Mouse (Mus musculus) limb, embryonic 12.5 days (tissue): ENCODE data around the gene Cadps2. TPM values are rescaled to one million over a fixed set of nuclear protein-coding genes. Genes with fewer than 3 reads are reported as not detected.

Source experiments
- ATAC-seq: fragments of 200-750 bp; cut with Nextera tagmentation; 2 replicates; pipeline ENCODE4 v1.8.0; 2017; ENCODE audit warnings: low read depth, moderate TSS enrichment; ENCODE audit not compliant: insufficient number of reproducible peaks, insufficient read depth, low FRiP score, low TSS enrichment
- H3K27ac ChIP-seq: fragments of 300-500 bp; sonication (generic); 2 replicates; pipeline ENCODE4 v1.5.1; 2016; ENCODE audit warnings: mild to moderate bottlenecking, moderate library complexity
- H3K27me3 ChIP-seq: fragments of 300-500 bp; sonication (generic); 2 replicates; pipeline ENCODE4 v1.6.1; 2016; ENCODE audit warnings: mild to moderate bottlenecking, moderate library complexity
- H3K36me3 ChIP-seq: fragments of 300-500 bp; sonication (generic); 2 replicates; pipeline ENCODE4 v1.6.1; 2016; ENCODE audit warnings: mild to moderate bottlenecking, moderate library complexity
- H3K4me1 ChIP-seq: fragments of 300-500 bp; sonication (generic); replicated peaks from 2 replicates; pipeline ENCODE4 v1.6.1; 2016
- H3K4me2 ChIP-seq: fragments of 300-500 bp; sonication (generic); 2 replicates; pipeline ENCODE4 v1.6.1; 2016; ENCODE audit warnings: mild to moderate bottlenecking, moderate library complexity
- H3K4me3 ChIP-seq: fragments of 300-500 bp; sonication (generic); replicated peaks from 2 replicates; pipeline ENCODE4 v1.5.1; 2016; ENCODE audit warnings: mild to moderate bottlenecking
- H3K9ac ChIP-seq: fragments of 300-500 bp; sonication (generic); replicated peaks from 2 replicates; pipeline ENCODE4 v1.6.1; 2016; ENCODE audit warnings: mild to moderate bottlenecking, moderate library complexity
- H3K9me3 ChIP-seq: fragments of 300-500 bp; sonication (generic); 2 replicates; pipeline ENCODE4 v1.6.1; 2016; ENCODE audit warnings: mild to moderate bottlenecking, moderate library complexity
- WGBS: fragments of 180-500 bp; shearing (Covaris S2); methylation state at CpG from one replicate; pipeline ENCODE4 v1.1.7; 2016; 5-methylcytosine and 5-hydroxymethylcytosine counted together
- polyA plus RNA-seq: library from polyadenylated mRNA; unstranded; fragments of >200 nt; fragmentation: Nextera tagmentation; extraction: Ambion mirVana; gene quantifications from 2 replicates; pipeline ENCODE4 v1.2.1, GENCODE M21; 2016

The Cadps2 gene
- polyA plus RNA-seq, 1 experiment from 2014 or later: 4.8 TPM

- H3K4me2 ChIP-seq: no peak overlapping the region
- no peak overlapping the region for H3K4me3 ChIP-seq
- H3K27ac ChIP-seq: no peak overlapping the region
- H3K9ac ChIP-seq: no peak overlapping the region
- WGBS: 2% methylated on average over 15 of the region's 15 CpGs
- no peaks in the 10 kb centered on the region for H3K9me3 ChIP-seq
- no peak; the same call in 1 of the 2 replicates for ATAC-seq
- H3K4me1 ChIP-seq: peaks cover 18% of the 10 kb centered on the region
- H3K36me3 ChIP-seq: no peaks in the 10 kb centered on the region
- H3K27me3 ChIP-seq: peaks cover 68% of the 10 kb centered on the region
Measured at GRCm38 (mm10) chr6:23243821-23244760, 595.1 kb downstream of the Cadps2 start.

Other genes starting within 250 kb of the Cadps2 start
- gene Rnf133, start 189.1 kb downstream of the Cadps2 start, polyA plus RNA-seq: not detected in 2 replicates
- not detected in 2 replicates for gene Rnf148, start 184.3 kb downstream of the Cadps2 start, polyA plus RNA-seq
- not detected in 2 replicates for gene Tas2r118, start 130.6 kb upstream of the Cadps2 start, polyA plus RNA-seq